Mouse (Mus musculus) frontal cortex, postnatal 14 days (tissue): ENCODE measurements around the gene Med11.
"Not testable (repeated sequence)": the region's sequence is repeated elsewhere in the genome, so short reads cannot be mapped to it uniquely, and the experiment has no call there.

Experiments
- DNase-seq, 2 experiments: peaks; one replicate each; pipeline ENCODE4 v3.0.0; 2022; ENCODE audit warnings: low spot score in 2 of 2

Gene Med11

DNA sequence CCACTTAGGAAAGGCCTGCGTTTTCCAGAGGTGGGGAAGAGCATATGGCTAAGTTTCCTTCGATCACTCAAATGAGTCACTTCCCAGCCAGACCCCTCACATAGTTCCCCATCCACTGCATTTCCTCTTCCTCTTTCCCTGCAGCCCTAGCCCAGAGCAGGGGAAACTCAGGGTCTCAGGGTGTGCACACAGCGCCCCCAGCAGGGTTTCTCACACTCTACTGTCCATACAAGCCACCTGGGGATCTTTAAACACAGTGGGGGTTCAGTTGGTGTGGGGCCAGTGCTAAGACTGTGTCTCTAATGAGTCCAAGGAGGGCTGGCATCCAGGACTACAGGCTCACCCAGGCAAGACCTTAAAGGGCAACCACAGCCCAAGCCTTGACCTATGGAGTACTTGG, 5.0 kb upstream of the Med11 start:
- no peak for DNase-seq

DNA sequence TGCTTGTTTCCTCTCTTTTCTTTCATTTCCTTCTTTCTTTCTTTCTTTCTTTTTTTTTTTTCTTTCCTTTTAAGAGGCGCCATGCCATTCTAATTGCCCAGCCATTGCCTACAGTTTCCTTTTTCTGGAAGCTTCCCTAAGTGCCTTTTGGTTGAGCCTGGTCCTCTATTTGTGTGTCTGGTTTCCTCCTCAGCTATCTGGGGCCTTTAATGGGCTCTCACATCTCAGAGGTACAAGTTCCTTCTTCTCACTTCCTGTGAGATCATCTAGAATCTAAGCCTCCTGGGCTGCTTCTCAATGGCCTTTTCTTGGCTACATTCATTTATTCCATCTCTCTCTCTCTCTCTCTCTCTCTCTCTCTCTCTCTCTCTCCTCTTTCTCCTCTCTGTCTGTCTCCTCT, 4.3 kb upstream of the Med11 start:
- no peak for DNase-seq

DNA sequence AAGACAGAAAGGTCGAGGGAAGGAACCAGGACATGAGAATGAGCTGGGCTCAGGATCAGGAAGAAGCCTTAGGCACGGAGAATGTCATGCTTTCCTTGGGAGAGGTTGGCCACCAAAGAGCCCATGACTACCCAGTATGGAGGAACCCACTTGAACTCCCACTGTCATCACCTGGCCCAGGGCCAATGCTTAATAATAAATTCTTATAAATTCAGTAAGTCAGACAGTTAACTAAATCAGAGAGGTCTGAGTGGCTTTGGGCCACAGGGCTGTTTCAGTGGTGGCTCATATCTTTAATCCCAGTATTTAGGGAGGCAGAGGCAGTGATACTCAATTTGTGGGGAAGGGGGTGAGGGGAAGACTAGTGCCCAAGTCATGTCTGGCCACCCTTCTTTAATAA, 793 bp upstream of the Med11 start:
- no peak for DNase-seq

DNA sequence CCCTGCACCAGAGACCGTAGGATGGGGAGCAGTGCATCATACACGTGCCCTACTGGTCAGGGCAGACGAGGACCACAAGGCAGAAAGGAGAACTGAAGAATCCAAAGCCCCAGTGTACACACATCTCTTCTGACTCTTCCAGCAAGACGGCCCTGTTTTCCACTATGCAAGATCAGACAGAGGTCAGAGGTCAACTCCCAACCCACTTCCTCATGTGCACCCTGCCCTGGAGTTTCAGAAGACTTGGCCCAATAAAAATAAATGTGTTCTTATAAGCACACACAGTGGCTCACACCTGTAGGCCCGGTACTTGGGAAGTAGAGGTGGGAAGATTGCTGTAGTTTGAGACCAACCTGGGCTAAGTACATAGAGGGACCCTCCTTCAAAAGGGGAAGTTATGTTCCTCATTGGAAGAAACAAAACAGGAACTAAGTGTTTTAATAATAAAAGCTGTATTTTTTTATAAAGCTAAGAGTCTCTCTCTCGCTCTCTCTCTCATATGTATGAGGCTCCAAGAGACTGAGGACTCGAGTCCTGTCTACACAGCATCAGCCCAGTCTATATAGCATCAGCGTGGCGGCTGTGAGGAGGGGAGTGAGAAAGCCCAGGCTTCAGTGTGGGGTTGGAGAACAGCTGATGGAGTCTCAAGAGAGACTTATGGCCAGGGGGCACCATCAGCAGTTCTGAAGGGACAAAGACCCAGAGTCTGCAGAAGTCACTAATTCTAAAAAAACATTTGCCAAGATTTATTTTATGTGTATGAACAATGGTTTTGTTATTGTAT, 1.7 kb downstream of the Med11 start:
- DNase-seq, result no peak

DNA sequence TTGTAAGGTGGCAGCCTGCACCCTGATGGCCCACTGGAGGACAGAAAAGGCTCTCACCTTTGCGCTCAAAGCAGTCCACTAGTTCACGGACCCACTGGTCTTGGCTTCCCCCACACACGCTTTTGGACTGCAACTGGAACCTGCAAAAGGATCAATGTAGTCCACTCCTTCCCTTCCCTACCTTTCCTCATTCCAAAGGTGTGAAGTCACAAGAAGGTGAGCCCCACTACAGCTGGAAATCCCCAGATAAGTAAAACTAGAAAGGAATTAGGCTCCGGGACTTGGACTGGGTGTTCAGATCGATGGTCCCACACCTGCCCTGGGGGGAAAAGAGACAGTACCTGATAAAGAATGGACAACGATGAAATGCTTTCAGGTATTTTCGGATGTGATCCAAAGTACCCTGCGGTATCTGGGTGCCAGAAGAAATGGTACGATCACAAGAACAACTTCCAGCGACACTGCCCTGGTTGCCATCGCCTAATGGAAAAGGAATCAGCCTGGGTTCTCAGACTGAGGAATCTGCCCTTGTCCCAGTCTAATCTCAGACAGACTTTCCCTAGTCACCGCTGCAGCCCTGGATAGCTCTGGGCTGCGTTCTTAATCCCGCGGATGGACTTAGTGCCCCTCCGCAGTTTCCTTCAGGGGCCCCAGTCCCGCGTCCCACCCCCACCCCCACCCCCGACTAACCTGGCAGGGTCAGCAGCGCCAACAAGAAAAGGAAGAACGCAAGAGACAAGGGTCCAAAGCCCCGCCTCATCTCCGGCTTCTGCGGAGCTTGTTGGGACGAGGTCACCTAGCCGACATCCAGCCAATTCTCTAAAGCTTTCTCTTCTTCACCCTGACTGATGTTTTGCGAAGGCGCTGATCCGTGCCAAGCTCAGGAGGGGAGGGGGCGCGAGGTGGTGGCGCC, 7.2 kb downstream of the Med11 start, which contains the start of gene Zmynd15:
TSS of gene Zmynd15 (plus strand) at position 746 of the 913 bp plus-strand sequence.
- no peak for DNase-seq

DNA sequence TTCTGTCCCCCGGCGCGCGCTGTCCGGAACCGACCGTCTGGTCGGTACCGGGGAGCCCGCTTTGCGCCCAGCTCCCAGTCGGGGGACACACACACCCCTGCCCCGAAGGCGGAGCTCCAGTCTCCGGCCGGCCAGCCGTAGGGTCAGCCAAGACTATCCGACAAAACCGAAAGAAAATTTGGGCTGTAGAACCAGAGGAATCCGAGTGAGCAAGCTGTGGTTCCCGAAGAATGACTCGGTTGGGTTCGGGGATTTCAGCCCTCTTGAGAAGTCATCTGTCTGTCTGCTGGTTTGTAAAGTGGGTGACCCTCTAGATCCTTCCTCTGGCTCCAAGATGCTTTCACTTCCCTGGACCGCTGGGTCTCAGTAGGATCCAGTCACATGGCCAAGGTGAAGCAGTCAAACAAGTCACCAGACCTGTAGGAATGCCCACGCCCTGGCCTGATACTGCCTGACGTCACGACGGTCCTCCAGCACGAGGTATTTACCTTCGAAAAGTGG, 7.9 kb downstream of the Med11 start, which contains the start of gene Cxcl16:
TSS of gene Cxcl16 (minus strand) at position 384 of the 501 bp plus-strand sequence.
- no peak for DNase-seq

DNA sequence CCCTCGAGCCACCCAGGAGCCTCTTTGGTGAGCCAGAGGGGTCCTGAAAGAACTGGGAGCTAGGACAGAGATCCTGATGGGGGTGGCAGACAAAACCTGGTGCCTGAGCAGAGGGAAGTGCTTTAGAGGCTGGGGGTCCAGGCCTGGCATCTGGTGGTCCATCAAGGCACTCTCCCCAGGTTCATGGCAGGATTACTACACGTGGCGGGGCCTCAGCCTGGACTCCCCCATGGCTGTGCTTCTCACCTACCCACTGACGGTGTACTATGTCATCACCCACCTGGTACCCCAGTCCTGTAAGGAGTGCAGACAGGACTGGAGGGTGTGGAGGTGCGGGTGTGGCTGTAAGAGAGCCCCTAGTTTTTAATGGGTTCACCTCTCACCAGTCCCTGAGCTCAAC, 12.3 kb downstream of the Med11 start:
- no peak for DNase-seq

DNA sequence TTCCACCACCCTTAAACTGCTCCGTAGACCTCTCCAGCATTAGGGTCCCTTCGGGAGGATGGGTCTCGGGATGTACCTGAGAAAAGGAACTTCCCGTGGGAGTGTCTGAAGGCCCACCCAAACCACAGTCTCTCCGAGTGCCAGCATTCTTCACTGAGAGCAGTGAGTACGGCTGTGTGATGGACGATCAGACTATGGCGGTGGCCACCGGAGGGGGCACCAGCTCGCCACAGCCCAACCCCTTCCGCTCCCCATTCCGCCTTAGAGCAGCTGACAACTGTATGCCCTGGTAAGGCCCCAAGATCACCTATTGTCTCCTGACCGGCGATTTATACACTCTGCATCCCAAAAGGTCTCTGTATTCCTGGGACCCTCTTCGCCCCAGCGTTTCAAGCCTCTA, 13.5 kb downstream of the Med11 start:
- no peak for DNase-seq

DNA sequence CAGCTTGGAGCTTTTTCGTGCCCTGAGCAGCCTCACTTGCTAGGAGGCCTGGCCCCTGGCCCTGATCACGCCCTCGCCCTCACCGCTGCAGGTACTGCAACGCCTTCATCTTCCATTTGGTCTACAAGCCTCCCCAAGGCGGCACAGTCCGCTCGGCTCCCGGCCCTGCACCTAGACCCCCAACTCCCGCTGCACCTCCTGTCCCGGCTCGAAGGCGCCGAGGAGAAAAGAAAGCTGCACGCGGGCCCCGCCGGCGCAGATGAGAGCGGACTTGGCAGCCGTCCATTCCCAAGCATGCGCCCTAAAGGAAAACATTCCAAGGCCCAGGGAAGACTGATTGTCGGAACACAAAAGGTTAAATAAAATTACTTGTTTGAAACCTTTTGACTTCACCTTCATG, 14.1 kb downstream of the Med11 start:
- DNase-seq, result no peak

DNA sequence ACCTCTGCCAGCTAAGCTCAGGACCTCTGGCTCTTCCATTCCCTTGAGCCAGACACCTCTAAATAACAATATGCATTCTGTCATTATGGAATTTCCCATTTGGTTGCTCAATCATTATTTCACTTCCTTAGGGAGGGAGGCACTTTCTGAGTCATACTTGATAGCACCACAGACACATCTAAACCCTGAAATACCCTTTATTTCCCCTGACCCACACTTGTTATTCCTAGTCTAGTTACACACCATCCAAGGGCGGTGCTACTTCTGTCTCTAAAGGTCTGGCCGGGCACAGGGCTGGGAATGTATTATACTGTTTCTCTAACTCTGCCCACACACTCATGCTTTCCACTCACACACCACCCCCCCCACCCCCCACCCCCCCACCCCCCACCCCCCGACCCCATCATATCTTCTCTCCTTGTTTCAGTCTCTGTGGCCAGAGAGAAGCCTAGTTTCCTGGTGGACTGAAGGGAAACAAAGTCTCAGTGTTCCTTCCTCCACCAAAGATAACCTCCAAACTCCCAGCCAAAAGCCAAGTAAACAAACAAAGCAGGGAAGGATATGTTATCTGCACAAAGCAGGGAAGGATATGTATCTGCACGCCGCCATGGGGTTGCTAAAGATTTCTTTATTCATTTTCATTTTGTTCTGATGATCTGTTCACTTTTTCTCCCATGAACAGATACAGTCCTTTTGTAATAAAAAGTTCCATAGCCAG, 16.3 kb downstream of the Med11 start:
- DNase-seq, result no peak

DNA sequence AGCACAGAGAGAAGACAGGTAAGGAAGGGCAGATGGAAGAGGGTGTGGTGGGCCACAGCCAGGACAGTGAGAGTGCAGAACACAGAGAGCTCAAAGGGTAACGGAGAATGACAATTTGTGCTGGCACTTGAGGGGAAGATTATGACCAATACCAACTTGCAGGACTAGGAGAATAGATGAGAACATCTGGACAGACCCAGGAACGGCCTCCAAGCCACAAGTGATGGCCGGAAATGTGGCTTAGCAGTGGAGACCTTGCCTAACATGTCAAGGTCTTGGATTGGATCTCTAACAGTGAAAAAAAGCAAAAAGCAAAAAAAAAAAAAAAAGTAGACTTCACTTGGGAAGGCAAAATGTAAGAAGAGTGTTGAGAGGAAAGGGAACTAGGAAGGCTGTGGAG, 18.0 kb downstream of the Med11 start:
- no peak for DNase-seq

DNA sequence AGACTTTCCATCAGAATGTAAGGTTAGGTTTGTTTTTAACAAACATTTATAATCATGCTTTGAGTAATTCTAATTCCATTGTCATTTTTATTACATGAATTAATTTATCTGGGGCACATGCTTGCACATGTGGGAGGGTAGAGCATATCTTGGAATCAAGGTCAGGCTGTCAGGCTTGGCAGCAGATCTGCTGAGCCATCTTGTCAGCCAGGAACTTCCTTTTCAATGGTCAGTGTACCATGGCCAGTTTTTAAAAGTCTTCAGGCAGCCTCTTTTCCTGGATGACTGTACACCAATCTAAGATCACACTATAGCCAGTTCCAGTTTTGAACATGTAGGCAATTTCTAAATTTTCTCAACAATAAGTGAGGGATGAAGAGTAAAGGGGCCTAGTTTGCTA, 21.0 kb downstream of the Med11 start:
- no peak for DNase-seq

DNA sequence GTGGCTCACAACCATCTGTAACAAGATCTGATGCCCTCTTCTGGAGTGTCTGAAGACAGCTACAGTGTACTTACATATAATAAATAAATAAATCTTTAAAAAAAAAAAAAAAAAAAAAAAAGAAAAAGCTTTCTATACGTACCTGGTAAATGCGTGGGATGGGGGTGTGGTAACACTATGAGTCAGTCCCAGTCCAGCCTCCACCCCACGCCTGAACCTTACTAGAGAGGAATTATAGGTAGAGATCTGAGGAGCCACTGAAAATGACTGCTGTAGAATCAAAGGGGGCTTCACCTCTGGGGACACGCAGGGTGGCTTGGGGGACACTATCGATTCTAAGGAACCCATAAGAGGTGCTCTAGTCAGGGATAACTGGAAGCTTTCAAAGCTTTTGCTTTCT, 21.6 kb downstream of the Med11 start:
- not testable (repeated sequence) for DNase-seq

DNA sequence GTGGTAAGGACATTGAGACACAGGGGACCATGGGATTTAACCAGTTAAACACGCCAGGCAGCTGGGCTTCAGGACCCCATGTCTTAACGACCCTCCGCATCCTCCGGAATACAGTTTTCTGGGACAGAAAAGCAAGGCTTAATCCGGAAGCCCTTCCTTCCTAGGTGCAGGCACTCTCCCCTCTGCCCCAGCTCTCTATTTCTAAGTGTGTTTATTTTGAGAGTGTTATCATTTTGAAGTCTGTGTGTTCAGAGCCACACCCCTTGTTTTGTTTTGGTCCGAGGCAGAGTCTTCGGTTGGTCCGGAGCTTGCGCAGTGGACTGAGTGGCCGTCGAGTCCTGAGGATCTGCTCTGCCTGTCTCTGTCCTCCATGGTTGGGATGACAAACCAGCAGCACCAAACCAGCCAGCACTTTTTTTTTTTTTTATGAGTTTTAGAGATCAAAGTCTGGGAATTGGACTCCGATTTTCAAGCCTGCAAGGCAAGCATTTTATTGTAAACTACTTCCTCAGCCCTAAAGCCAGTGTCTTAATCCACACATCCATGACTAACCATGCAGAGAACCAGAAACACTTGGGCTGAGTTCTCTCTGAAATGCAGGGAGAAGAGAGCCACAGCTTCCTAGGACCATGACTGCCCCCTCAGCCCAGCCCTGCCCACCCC, 23.3 kb downstream of the Med11 start:
- DNase-seq, result no peak

DNA sequence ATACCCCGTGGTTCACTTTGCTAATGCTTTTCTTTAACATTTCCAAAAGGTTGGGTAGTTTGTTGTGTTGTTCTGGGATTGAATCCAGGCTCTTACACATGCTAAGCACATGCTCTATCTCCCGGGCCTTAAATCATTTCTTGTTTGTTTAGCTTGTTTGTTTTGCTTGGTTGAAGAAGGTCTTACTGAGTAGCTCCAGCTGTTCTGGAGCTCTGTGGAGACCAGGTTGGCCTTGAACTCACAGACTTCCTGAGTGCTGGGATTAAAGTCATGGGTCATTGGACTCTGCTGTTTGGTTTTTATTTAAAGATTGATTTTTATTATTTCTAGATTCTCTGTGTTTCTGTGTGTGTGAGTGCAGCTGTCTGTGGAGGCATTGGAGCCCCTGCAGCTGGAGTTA, 33.8 kb downstream of the Med11 start:
- DNase-seq, result no peak

DNA sequence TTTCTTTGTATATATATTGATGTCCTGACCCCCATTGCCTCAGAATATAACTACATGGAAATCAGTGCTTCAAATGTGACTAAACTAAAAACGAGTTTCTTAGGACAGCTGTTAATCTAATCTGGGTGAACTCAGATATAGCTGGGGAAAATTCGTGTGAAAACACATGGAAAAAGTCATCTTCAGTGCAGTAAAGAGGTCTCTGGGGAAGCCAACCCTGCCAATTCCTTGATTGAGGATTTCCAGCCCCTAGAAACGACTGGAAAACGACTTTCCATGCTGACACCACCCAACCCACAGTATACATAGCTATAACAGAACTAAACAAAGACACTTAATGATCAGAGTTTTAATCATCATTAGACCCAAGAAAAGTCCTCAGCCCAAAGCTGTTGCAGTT, 36.1 kb downstream of the Med11 start:
- no peak for DNase-seq

DNA sequence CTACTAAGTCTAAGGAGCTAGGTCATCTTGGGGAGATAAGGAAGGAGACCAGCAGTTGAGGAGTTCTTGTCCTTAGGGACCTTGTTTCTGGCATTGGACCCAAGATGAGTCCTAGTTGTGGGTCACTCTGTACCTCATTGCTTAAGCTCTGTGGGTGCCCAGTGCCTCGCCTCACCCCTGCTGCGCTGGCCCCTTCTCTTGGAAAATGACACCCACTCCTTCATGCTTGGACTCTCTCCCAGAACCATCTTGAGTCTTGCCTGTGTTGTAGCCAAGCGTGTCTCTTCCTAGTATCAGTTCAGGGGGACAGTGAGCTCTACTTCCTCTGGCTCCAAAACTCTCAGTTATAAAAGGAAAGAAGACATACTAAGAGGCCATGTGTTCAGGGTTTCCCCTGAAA, 37.4 kb downstream of the Med11 start:
- no peak for DNase-seq

DNA sequence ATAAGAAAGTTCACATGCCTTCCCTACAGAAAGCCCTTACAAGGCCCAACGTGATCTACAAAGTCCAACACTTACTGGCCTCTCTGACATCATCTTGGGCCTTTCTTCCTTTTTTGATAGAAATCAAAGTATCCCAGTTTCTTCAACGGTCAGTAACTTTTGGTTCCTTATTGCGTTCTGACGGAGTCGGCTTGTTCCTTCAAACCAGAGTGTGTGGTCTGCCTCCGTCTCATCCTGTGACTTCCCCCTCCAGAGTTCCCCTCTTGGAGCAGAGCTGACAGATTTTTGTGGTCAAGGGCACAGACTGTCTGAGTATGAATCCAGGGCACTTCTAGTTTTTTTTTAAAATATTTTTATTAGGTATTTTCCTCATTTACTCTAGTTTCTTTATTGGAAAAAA, 38.0 kb downstream of the Med11 start:
- no peak for DNase-seq

DNA sequence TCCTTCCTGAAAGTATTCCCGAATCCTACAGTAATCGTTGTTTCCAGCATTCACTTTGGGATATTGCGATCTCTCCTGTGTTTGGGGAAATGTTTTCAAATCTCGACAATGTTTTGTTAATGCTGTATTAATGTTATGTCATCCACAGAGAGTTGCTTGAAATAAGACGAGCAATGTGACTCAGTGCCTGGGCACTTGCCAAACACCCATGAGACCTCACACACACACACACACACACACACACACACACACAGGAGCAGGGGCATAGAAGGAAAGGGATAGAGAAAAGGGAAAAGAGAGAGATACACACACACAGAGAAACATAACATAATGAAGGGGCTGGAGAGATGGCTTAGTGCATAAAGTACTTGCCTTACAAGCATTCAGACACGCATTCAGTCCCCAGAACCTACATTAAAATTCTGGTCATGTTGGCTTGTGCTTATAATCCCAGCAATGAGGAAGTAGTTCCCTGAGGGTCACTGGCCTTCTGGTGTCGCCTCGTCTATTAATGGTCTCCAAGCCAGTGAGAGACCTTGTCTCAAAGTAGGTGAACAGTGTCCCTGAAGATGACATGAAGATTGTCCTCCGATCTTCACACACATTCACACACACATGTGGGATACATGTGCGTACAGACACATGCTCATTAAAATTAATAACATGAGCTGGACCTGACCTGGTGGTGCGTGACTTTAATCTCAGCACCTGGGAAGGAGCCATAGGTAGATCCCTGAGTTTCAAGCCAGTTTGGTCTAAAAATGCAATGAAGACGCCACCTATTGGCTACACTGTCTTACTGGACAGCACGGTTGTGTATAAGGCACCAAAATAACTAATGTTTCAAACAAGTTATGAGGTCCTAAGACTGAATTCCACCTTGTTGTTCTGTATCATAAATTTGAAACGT, 48.1 kb downstream of the Med11 start:
- DNase-seq, result no peak

DNA sequence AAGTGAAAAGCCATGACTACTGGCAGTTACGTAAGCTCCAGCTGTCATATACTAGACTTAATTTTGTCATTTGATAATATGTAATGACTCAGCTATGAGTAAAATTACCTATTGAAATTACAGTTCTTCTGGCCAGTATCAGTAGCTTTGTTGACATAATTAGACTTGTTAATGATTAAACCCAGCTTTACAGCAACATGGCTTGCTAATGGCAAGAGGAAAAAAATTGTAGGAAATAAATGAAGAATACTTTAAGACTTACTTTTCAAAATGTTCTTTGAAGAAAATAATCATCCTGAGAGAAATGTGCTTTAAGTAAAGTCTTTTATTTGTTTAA, 48.7 kb downstream of the Med11 start:
- DNase-seq, result no peak

DNA sequence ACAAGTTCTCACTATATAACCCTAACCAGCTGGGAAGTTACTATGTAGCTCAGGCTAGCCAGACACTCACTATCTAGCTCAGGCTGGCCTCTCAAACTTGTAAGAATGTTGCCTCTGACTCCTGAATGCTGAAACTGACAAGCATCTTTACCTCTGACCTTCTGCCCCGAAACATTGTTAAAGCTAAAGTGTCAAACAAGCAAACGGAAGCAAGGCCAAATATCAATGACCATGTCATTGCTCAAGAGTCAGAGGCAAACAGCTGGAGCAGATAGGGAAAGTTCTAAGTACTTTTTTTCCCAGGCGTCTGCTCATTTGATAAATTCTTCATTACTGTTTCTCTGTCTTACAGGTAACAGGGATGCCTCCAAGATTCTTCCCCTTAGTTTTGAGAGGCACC, 50.3 kb downstream of the Med11 start:
- no peak for DNase-seq
